In the genomic region with DNA sequence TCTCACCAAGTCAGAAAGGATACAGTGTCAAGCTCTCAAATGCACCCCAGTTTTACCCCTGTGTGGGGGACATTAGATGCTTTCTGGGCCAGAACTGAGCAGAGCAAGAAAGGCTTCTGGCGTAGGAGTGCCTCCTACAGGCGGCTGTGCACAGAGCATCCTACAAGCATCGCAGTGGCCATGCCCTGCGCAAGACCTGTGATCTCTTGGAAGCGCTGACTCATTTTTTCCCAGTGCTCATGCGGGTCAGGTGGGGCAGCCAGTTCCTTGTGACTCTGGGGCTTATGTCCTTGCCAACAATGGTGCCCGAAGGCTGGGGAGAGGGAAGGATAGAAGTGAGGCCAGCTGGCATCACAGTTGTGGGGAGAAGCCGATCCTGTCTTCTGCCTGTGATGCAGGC, we compare ENCODE assay signal across 9 mouse cellular contexts. TPM values are rescaled to one million over a fixed set of nuclear protein-coding genes. Genes with fewer than 3 reads are reported as not detected.
DNase-seq lines count a peak whose midpoint lies in the region; ATAC-seq and TF ChIP-seq lines count a peak whose summit lies in the region.
"Had no signal": no experiment of that assay in that cellular context is flagged by ENCODE, and none has a peak within 500 bp of the region (broad histone marks: within the 10 kb centered on the region; RNA-seq: fewer than 3 reads in every experiment).

No protein-coding gene starts in this region.

- H3K4me1 ChIP-seq in midbrain, postnatal 0 days (ENCODE audit: insufficient read depth, low read length): no peaks in the 10 kb centered on the region
- H3K4me1 ChIP-seq in midbrain, embryonic 15.5 days: peaks cover 11% of the 10 kb centered on the region; the same call in 1 of the 2 replicates
- peaks cover 16% of the 10 kb centered on the region for H3K4me1 ChIP-seq in olfactory bulb, adult 2 months (ENCODE audit: control insufficient read depth, insufficient read depth, low read length)
- no peaks in the 10 kb centered on the region; the same call in 1 of the 2 replicates for H3K4me1 ChIP-seq in hindbrain, embryonic 13.5 days (replicated peaks)

- no peak overlapping the region for H3K4me2 ChIP-seq in midbrain, postnatal 0 days (ENCODE audit: low read depth, low read length, poor library complexity, severe bottlenecking)
- no peak overlapping the region for H3K4me2 ChIP-seq in midbrain, embryonic 15.5 days
- H3K4me2 ChIP-seq in hindbrain, embryonic 13.5 days: no peak overlapping the region

- H3K9me3 ChIP-seq in midbrain, postnatal 0 days (ENCODE audit: low read length): no peaks in the 10 kb centered on the region
- H3K9me3 ChIP-seq in midbrain, embryonic 15.5 days: no peaks in the 10 kb centered on the region
- H3K9me3 ChIP-seq in hindbrain, embryonic 13.5 days: no peaks in the 10 kb centered on the region
- H3K9me3 ChIP-seq: G1E had no signal

- H3K36me3 ChIP-seq in midbrain, postnatal 0 days (ENCODE audit: insufficient read depth, low read length): peaks cover 7% of the 10 kb centered on the region
- no peaks in the 10 kb centered on the region for H3K36me3 ChIP-seq in midbrain, embryonic 15.5 days (replicated peaks)
- no peaks in the 10 kb centered on the region for H3K36me3 ChIP-seq in hindbrain, embryonic 13.5 days
- H3K36me3 ChIP-seq: G1E had no signal

- no peak overlapping the region for H3K27ac ChIP-seq in midbrain, postnatal 0 days (ENCODE audit: low read depth, low read length)
- no peak overlapping the region for H3K27ac ChIP-seq in midbrain, embryonic 15.5 days
- no peak overlapping the region for H3K27ac ChIP-seq in olfactory bulb, adult 2 months (ENCODE audit: insufficient read depth, low read depth, low read length)
- no peak overlapping the region for H3K27ac ChIP-seq in hindbrain, embryonic 13.5 days

- TF ChIP-seq CTCF in midbrain, postnatal 0 days (IDR thresholded peaks at IDR 0.05): peak; percentile 64
- peak; percentile 60 for TF ChIP-seq CTCF in olfactory bulb, adult 2 months (IDR thresholded peaks at IDR 0.05; ENCODE audit: insufficient read depth, low read depth, low read length)

- 54% methylated on average over 8 of the region's 8 CpGs for WGBS in midbrain, postnatal 0 days
- whole genome bisulfite sequencing in midbrain, embryonic 15.5 days: 50% methylated on average over 8 of the region's 8 CpGs
- WGBS in olfactory bulb, adult 2 months: 42% methylated on average over 8 of the region's 8 CpGs
- WGBS in hindbrain, embryonic 13.5 days: 57% methylated on average over 8 of the region's 8 CpGs

- no peak overlapping the region for H3K9ac ChIP-seq in midbrain, postnatal 0 days (replicated peaks; ENCODE audit: low read length, poor library complexity, severe bottlenecking)
- H3K9ac ChIP-seq in midbrain, embryonic 15.5 days: no peak overlapping the region
- no peak overlapping the region; the same call in 1 of the 2 replicates for H3K9ac ChIP-seq in hindbrain, embryonic 13.5 days

- H3K27me3 ChIP-seq in midbrain, postnatal 0 days (ENCODE audit: insufficient read depth, low read length): no peaks in the 10 kb centered on the region
- no peaks in the 10 kb centered on the region for H3K27me3 ChIP-seq in midbrain, embryonic 15.5 days (replicated peaks)
- H3K27me3 ChIP-seq in hindbrain, embryonic 13.5 days: peaks cover 13% of the 10 kb centered on the region

- ATAC-seq in frontal cortex, adult (ENCODE audit: low TSS enrichment): peak; percentile 61
- no peak for ATAC-seq in midbrain, postnatal 0 days (ENCODE audit: low FRiP score)
- ATAC-seq in midbrain, embryonic 15.5 days (replicated peaks): no peak; the same call in 1 of the 2 replicates
- no peak for ATAC-seq in hindbrain, embryonic 13.5 days (ENCODE audit: low FRiP score)

- H3K4me3 ChIP-seq in midbrain, postnatal 0 days (ENCODE audit: low read depth, low read length): no peak overlapping the region
- H3K4me3 ChIP-seq in midbrain, embryonic 15.5 days: no peak overlapping the region
- H3K4me3 ChIP-seq in olfactory bulb, adult 2 months (ENCODE audit: insufficient read depth, low read depth, low read length): no peak overlapping the region
- H3K4me3 ChIP-seq in hindbrain, embryonic 13.5 days: no peak overlapping the region

- DNase-seq in frontal cortex, postnatal 10 days (ENCODE audit: low spot score in 2 of 2): no peak
- no peak for DNase-seq in midbrain, postnatal 0 days (ENCODE audit: low spot score)
- DNase-seq in adrenal gland, postnatal 36 days: peak; percentile 81 to 84
- peak; percentile 39 for DNase-seq in fibroblast of lung, adult 2 months (ENCODE audit: low read depth)

- TF ChIP-seq POLR2A in olfactory bulb, adult 2 months (IDR thresholded peaks at IDR 0.05; ENCODE audit: insufficient read depth, low read depth, low read length): no peak

RNA-seq across cellular contexts. Expression of gene Rapgef4, which starts 54.6 kb away (rescaled TPM):
- total RNA-seq in midbrain, postnatal 0 days (2014; rRNA removed): 66.0 and 78.6 TPM in 2 replicates
- polyA plus RNA-seq in midbrain, postnatal 0 days (2015; fragmentation: Nextera tagmentation; extraction: Ambion mirVana): 44.6 and 48.5 TPM in 2 replicates
- polyA plus RNA-seq in midbrain, embryonic 15.5 days (2015; fragmentation: Nextera tagmentation; extraction: Ambion mirVana): 36.9 and 42.9 TPM in 2 replicates
- total RNA-seq in adrenal gland, postnatal 36 days (2021): 100 to 1,000 TPM; 131 to 359 TPM
- polyA plus RNA-seq in olfactory bulb, adult 2 months (2012; ENCODE audit: insufficient read depth, insufficient read length, low replicate concordance, missing spikeins): not detected in 2 replicates
- polyA plus RNA-seq in hindbrain, embryonic 13.5 days (2015; fragmentation: Nextera tagmentation; extraction: Ambion mirVana): 16.7 and 17.8 TPM in 2 replicates
- polyA plus RNA-seq: G1E had no signal

Comparison
In these comparisons a context has a peak if more than half of its experiments do, and no peak if none do; other contexts are left out.
1. DNase-seq: peak in adrenal gland, postnatal 36 days (2 of 2) and fibroblast of lung, adult 2 months (single experiment); none in frontal cortex, postnatal 10 days (0 of 2) and midbrain, postnatal 0 days (single experiment).